Mouse (Mus musculus): ENCODE results near the gene Nradd.

Nradd gene

GRCm38 (mm10) chr9:110624361-110625166 lies at the start of gene Nradd:
Nradd (minus strand) TSS chr9:110624452.
- DNase-seq (ENCODE audit: low read depth): peak; percentile 95

- DNase-seq (ENCODE audit: low read depth): no peak
These were observed 49.0 kb upstream of the Nradd start for GRCm38 (mm10) chr9:110673107-110673752.

GRCm38 (mm10) chr9:110672462-110673106 lies 48.3 kb upstream of the Nradd start:
- DNase-seq (ENCODE audit: low read depth): no peak

- DNase-seq (ENCODE audit: low read depth): no peak
These were observed 45.5 kb upstream of the Nradd start for GRCm38 (mm10) chr9:110669785-110670184.

- DNase-seq (ENCODE audit: low read depth): no peak
These were observed 44.5 kb upstream of the Nradd start for GRCm38 (mm10) chr9:110668601-110669293.

- DNase-seq (ENCODE audit: low read depth): no peak
These were observed 43.1 kb upstream of the Nradd start for GRCm38 (mm10) chr9:110667219-110667836.

GRCm38 (mm10) chr9:110666374-110666773 lies 42.1 kb upstream of the Nradd start:
- no peak for DNase-seq (ENCODE audit: low read depth)

GRCm38 (mm10) chr9:110665912-110666311 lies 41.7 kb upstream of the Nradd start:
- DNase-seq (ENCODE audit: low read depth): no peak

- DNase-seq (ENCODE audit: low read depth): no peak
These were observed 38.6 kb upstream of the Nradd start for GRCm38 (mm10) chr9:110662844-110663243.

- DNase-seq (ENCODE audit: low read depth): no peak
These were observed 36.8 kb upstream of the Nradd start for GRCm38 (mm10) chr9:110660856-110661612.

- DNase-seq (ENCODE audit: low read depth): no peak
These were observed 36.0 kb upstream of the Nradd start for GRCm38 (mm10) chr9:110660208-110660607.

GRCm38 (mm10) chr9:110659521-110659920 lies 35.3 kb upstream of the Nradd start:
- no peak for DNase-seq (ENCODE audit: low read depth)

- no peak for DNase-seq (ENCODE audit: low read depth)
These were observed 33.3 kb upstream of the Nradd start for GRCm38 (mm10) chr9:110657474-110658078.

- peak; percentile 98 for DNase-seq (ENCODE audit: low read depth)
These were observed 32.3 kb upstream of the Nradd start, which contains the start of gene Ccdc12 for GRCm38 (mm10) chr9:110656249-110657221. Ccdc12 (plus strand) TSS chr9:110656503.

- no peak for DNase-seq (ENCODE audit: low read depth)
These were observed 31.4 kb upstream of the Nradd start for GRCm38 (mm10) chr9:110655651-110656007.

GRCm38 (mm10) chr9:110654726-110655650 lies 30.7 kb upstream of the Nradd start:
- no peak for DNase-seq (ENCODE audit: low read depth)

GRCm38 (mm10) chr9:110653655-110654461 lies 29.6 kb upstream of the Nradd start, which contains the start of gene Nbeal2:
Nbeal2 (minus strand) TSS chr9:110654161.
- DNase-seq (ENCODE audit: low read depth): peak; percentile 86
